Mouse (Mus musculus) lung, postnatal 14 days (tissue): Measurements from ENCODE around the gene Cmtm7.

Experiments
- DNase-seq: peaks from one replicate; pipeline ENCODE4 v3.0.0; 2021

Cmtm7 gene

GRCm38 (mm10) chr9:114710345-114710744 is 71.3 kb downstream of the Cmtm7 start:
- peak; percentile 40 for DNase-seq

- DNase-seq = no peak
Measured at GRCm38 (mm10) chr9:114707805-114708204, 73.9 kb downstream of the Cmtm7 start.
